Mouse (Mus musculus) forebrain, embryonic 16.5 days (tissue): Measurements from ENCODE around the gene Dnajb7. TPM values are rescaled to one million over a fixed set of nuclear protein-coding genes. Genes with fewer than 3 reads are reported as not detected.

Experiments
- ATAC-seq: fragments of 200-750 bp; cut with Nextera tagmentation; 2 replicates; pipeline ENCODE4 v1.8.0; 2017; ENCODE audit warnings: mild to moderate bottlenecking, moderate library complexity
- H3K27ac ChIP-seq: fragments of 300-500 bp; sonication (generic); 2 replicates; pipeline ENCODE4 v1.5.1; 2014; ENCODE audit warnings: low read length, control low read depth
- H3K27me3 ChIP-seq: fragments of 300-500 bp; sonication (generic); replicated peaks from 2 replicates; pipeline ENCODE4 v1.6.1; 2014; ENCODE audit warnings: low read length; ENCODE audit not compliant: control insufficient read depth, insufficient read depth
- H3K36me3 ChIP-seq: fragments of 300-500 bp; sonication (generic); 2 replicates; pipeline ENCODE4 v1.6.1; 2014; ENCODE audit not compliant: control insufficient read depth, insufficient read depth
- H3K4me1 ChIP-seq: fragments of 300-500 bp; sonication (generic); replicated peaks from 2 replicates; pipeline ENCODE4 v1.6.1; 2014; ENCODE audit warnings: low read length; ENCODE audit not compliant: control insufficient read depth, insufficient read depth
- H3K4me2 ChIP-seq: fragments of 300-500 bp; sonication (generic); 2 replicates; pipeline ENCODE4 v1.6.1; 2014; ENCODE audit warnings: mild to moderate bottlenecking, low read length, control low read depth
- H3K4me3 ChIP-seq: fragments of 300-500 bp; sonication (generic); replicated peaks from 2 replicates; pipeline ENCODE4 v1.5.1; 2014; ENCODE audit warnings: mild to moderate bottlenecking, low read length, control low read depth
- H3K9ac ChIP-seq: fragments of 300-500 bp; sonication (generic); replicated peaks from 2 replicates; pipeline ENCODE4 v1.6.1; 2014; ENCODE audit warnings: low read depth, low read length, control low read depth
- H3K9me3 ChIP-seq: fragments of 300-500 bp; sonication (generic); 2 replicates; pipeline ENCODE4 v1.6.1; 2016; ENCODE audit warnings: low read length; ENCODE audit not compliant: control insufficient read depth
- WGBS: fragments of 180-500 bp; shearing (Covaris S2); extraction: QIAGEN DNeasy Blood & Tissue Kit; methylation state at CpG from one replicate; pipeline ENCODE4 v1.1.7; 2014; 5-methylcytosine and 5-hydroxymethylcytosine counted together
- polyA plus RNA-seq: library from polyadenylated mRNA; unstranded; fragments of >200 nt; fragmentation: Nextera tagmentation; extraction: Ambion mirVana; gene quantifications from 2 replicates; pipeline ENCODE4 v1.2.1, GENCODE M21; 2015

Dnajb7 gene
- polyA plus RNA-seq, 1 experiment from 2014 or later: 2.3 TPM

GRCm38 (mm10) chr15:81360345-81361021, 47.6 kb downstream of the Dnajb7 start, which contains the start of gene Slc25a17:
Gene Slc25a17 (minus strand): TSS chr15:81360812.
- peaks cover 6% of the 10 kb centered on the region; the same call in 1 of the 2 replicates for H3K36me3 ChIP-seq
- peak within 1 kb of the TSS; percentile 68 for H3K9ac ChIP-seq
- H3K27me3 ChIP-seq: no peaks in the 10 kb centered on the region
- H3K9me3 ChIP-seq: no peaks in the 10 kb centered on the region
- H3K4me3 ChIP-seq: peak within 1 kb of the TSS; percentile 78
- under 1% methylated on average over 30 of the region's 30 CpGs for WGBS
- peak within 1 kb of the TSS; percentile 65 for H3K27ac ChIP-seq
- peak within 1 kb of the TSS; percentile 88 for H3K4me2 ChIP-seq
- H3K4me1 ChIP-seq: peaks cover 21% of the 10 kb centered on the region
- ATAC-seq: peak; percentile 99

DNA sequence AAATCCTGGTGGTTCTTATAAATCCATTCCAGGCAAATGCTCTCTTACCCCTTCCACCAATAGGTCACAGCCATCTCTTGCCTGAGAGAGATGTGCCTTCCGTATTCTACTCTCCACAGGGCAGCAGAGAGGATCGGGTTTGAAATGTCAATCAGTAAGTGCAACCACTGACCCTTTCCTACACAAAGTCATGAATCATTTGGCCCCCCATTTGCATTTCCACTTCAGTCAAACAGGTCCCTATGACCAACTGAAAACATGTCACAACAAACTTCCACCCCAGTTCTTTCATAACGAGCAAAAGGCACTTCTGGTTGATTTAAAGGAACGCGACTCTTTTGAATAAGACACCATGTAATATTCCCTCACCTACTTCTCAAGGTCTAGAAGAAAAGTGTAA, 48.7 kb downstream of the Dnajb7 start:
- H3K4me2 ChIP-seq: no peak overlapping the region

GRCm38 (mm10) chr15:81358943-81359342, 49.2 kb downstream of the Dnajb7 start:
- peaks cover 21% of the 10 kb centered on the region for H3K4me1 ChIP-seq
- 93% methylated on average over 3 of the region's 3 CpGs for WGBS

More for the DNA sequence above, 48.7 kb downstream of the Dnajb7 start:
- Histone ChIP-seq H3K36me3 (peaks cover 5% of the 10 kb centered on the region; the same call in 1 of the 2 replicates), H3K27ac (no peak overlapping the region), H3K9ac (no peak overlapping the region), H3K9me3 (no peaks in the 10 kb centered on the region), H3K4me1 (peaks cover 21% of the 10 kb centered on the region), H3K27me3 (no peaks in the 10 kb centered on the region), H3K4me3 (no peak overlapping the region)
- WGBS: 78% methylated on average over 5 of the region's 5 CpGs
- ATAC-seq: no peak

GRCm38 (mm10) chr15:81356946-81357345, 51.2 kb downstream of the Dnajb7 start:
- WGBS: 40% methylated on average over 5 of the region's 5 CpGs
- Histone ChIP-seq H3K27me3 (no peaks in the 10 kb centered on the region), H3K27ac (no peak overlapping the region), H3K4me3 (no peak overlapping the region), H3K9ac (no peak overlapping the region), H3K9me3 (no peaks in the 10 kb centered on the region), H3K36me3 (no peaks in the 10 kb centered on the region), H3K4me2 (no peak overlapping the region), H3K4me1 (peaks cover 21% of the 10 kb centered on the region)
- ATAC-seq: no peak

More at GRCm38 (mm10) chr15:81358943-81359342, 49.2 kb downstream of the Dnajb7 start:
- Histone ChIP-seq H3K27me3 (no peaks in the 10 kb centered on the region), H3K4me3 (no peak overlapping the region), H3K4me2 (no peak overlapping the region), H3K27ac (no peak overlapping the region), H3K9ac (no peak overlapping the region), H3K9me3 (no peaks in the 10 kb centered on the region), H3K36me3 (peaks cover 2% of the 10 kb centered on the region; the same call in 1 of the 2 replicates)
- ATAC-seq: no peak

Other genes with a start within 250 kb of the Dnajb7 start
- 22.0 and 28.3 TPM in 2 replicates for gene Mrtfa, start 217.5 kb downstream of the Dnajb7 start, polyA plus RNA-seq
- gene Mchr1, start 172.8 kb downstream of the Dnajb7 start, polyA plus RNA-seq: 1.2 and 2.3 TPM in 2 replicates
- 132 and 144 TPM in 2 replicates for gene Slc25a17, start 47.5 kb downstream of the Dnajb7 start, polyA plus RNA-seq
- 206 and 233 TPM in 2 replicates for gene St13, start 8.2 kb downstream of the Dnajb7 start, polyA plus RNA-seq
- gene Xpnpep3, start 8.2 kb downstream of the Dnajb7 start, polyA plus RNA-seq: 9.0 and 10.0 TPM in 2 replicates
- 449 and 466 TPM in 2 replicates for gene Rbx1, start 58.0 kb upstream of the Dnajb7 start, polyA plus RNA-seq
- 17.9 and 18.0 TPM in 2 replicates for gene Ep300, start 177.1 kb upstream of the Dnajb7 start, polyA plus RNA-seq